Mouse (Mus musculus): ENCODE measurements around the gene Pard3b.

The Pard3b gene

DNA sequence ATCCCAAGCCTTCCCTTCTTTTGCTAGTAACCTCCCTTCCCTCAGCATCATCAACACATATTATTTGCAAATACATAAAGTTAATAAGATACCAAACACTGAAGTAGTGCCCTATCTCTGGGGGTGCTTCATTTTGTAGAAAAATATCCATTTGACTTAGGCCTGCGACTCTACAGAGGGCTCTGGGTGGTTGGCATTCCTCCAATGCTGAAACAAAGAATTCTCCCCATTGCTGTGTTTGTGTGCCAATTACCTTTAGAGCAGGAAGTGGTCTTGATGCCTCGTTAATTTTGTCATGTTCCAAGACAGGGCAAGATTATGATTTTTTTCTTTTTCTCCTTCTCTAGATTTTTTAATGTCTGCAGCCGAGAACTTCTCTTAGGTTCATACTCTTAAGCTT lies 637.8 kb downstream of the Pard3b start:
- no peak for DNase-seq

DNA sequence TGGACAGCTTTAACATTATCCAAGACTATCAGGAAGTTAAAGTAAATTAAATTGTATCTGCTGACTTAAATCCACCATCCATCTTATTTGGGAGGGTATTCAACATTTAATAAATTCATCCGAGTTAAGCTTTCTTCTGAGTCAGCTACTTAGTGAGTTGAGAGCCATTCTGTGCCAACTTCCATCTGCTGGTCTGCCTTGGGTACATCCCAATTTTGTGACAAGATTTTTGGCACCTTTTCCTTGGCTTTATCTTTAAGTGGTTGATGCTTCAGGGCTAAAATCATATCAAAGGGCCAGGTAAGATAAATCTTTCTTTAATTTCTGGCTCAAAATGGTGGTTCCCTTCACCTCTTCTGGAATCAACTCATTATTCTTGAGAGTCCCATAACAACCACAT lies 640.0 kb downstream of the Pard3b start:
- no peak for DNase-seq

DNA sequence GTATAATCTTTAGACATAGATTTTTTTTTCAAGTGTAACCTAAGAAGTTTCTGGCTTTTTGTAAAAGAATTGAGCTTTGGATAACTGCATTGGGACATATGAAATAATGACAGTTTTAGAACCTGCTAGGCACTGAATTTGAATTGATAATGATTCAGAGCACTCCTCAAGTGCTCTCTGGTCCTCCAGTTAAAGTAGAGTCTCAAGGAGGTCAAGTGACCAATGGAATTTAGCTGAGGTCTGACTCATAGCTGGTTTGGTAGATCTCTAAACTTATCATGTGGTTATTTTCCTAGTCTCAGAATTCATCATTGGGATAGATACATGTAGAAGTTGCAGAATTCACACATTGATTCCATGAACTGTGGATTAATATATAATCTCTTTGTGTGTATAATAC lies 642.0 kb downstream of the Pard3b start:
- no peak for DNase-seq

DNA sequence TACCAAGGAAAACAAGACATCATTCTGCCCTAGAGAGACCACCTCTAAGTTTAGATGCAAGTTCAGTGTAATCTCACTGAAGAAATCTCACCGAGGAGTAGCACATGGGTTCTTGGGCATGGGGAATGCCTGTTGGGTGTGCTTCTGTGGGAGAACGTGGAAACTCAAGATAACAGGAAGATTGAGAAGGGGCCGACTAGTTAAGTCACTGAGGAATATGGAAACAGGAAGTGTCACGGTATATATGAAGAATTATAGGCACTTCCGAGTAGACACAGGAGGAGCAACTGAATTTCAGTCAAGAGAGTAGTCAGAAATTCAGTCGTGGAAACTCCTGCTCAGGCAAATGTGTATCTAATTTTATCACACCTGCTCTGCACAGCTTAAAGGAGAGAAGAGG lies 644.2 kb downstream of the Pard3b start:
- no peak for DNase-seq

DNA sequence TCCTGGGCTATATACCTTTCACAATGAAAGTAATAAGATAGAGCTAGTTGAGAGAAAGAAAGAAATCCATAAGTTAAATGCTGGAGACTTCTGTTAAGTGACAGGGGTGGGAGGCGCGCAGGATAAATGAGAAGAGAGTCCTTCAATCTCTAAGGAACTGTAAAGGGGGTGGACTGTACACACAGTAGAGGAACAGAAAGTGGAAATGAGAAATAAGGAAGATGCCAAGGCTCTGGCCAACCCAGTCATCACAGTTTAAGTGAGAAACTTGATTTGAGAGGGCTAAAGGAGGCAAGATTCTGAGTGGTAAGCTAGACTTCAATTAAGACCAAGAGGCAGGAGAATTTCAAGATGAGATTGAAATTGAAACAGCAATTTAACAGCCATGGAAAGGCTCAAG lies 645.0 kb downstream of the Pard3b start:
- DNase-seq: no peak

DNA sequence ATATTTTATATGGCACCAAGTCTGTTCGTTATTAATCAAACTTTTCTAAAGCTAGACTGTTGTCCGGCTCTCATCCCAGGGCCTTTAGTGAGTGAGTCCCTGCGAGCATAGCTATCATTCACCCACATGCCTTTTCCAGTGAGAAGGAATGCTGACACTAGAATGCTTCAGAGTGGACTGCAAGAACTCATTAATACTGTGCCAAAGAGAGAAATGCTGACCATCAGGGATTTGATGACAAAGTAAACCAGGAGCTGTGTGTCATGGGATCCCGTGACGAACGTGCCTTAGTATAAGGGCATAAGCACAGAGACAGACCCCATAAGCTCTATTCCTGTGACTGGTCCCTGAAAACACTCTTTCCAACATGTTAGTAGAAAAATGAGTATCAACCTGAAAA lies 670.8 kb downstream of the Pard3b start:
- DNase-seq: no peak

DNA sequence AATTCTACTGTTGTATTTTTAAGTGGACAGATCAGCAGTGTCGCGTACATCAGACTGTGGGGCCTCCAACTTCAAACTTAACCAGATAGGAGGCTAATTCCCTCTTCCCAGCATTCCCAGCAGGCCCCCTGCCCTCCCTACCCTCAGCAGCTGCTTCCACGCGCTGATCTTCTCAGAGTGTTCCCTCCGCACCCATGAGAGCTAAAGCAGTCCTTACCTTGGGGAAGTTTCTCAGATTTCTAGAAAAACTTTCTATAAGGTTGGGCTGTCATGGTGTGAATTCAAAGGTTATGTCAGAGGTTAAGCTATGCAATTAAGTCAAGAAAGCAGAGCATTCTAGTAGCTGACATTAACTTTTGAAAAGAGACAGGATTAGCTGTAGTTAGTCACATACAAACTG lies 686.6 kb downstream of the Pard3b start:
- DNase-seq: no peak

DNA sequence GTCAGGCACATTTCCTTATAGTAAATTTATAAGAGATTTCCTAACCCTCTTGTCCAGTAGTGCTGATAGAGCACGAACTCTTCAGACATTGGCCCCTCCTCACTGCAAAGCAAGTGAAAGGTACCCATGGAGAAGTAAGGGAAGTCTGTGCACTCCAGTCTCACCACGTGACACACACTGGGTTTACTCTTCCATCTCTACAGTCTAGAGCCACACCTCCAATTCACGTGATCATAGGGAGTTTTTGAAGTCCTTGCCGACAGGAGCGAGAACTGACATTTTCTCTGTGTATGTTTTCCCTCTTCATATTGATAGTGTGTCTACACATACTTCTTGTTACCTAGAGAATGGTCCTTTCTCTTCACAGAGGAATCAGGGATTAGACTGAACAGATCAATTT lies 689.1 kb downstream of the Pard3b start:
- DNase-seq: no peak

DNA sequence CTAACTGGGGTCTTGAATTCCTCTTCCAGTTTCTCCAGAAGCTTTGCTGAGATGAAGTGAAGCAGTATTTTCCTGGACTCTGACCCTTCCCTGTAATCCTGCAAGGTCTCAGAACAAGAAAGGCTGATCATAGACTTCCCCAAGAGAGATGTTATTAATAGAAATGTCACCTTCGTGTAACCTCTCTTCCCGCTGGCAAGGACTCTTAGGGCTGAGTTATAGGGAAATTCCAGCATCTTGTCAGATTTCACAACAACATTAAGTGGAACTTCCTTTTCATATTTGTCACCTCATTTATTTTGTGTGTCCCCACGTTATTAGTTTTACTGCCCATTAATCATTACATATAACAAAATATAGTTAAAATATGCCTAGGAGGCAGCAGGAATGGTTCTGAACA lies 690.2 kb downstream of the Pard3b start:
- DNase-seq: no peak

DNA sequence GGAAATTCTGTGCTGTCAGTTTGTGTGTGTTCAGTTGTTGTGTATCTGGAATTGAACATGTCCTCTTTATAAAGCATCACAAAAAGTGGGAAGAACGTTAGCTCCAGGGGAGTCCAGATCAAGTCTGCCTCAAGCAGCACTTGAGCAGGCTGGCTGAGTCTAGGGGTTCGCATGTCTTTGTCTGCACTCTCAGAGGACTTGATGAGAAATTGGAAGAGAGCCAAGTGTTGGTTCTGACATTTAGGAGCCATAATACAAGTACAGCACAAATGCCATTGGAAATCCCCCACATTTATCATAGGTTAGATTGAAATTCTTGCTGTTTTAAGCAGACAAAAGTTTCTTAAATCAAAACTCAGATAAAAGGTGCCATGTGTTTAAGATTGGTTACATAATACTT lies 694.4 kb downstream of the Pard3b start:
- DNase-seq: no peak

DNA sequence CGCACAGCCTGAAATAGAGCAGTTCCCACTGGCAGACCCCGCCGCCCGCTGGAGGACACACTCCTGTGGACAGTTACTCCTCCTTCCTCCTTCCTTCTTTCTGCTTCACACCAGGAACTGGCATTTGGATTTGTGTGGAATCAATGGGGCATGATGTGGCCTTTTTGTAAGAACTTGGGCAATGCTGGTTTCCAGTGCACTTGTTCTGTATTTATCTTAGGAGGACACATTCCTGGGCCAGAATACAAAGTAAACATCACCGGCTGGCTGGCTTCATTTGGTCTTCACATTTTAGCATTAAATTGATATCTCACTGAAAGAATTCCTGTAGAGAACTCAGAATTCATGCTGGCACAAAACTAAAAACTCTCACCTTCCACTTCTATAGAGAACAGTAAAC lies 695.6 kb downstream of the Pard3b start:
- DNase-seq: no peak

DNA sequence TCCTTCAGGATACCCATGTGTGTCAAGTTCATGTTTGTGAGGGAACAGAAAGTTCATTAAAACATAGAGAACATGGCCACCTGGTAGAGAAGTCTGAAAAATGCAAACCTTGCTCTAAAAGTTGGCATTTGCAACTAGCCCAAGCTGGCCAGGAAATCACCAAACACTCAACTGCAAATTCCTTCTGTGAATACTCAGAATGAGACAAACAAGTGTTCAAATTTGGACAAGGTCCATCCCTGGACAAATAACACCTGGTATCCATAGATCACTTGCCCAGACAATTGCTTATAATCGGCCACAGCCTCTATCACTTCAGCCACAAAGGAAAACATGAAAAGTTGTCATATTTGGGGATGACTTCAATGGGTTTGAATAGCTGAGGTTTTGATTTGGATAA lies 701.6 kb downstream of the Pard3b start:
- DNase-seq: no peak

DNA sequence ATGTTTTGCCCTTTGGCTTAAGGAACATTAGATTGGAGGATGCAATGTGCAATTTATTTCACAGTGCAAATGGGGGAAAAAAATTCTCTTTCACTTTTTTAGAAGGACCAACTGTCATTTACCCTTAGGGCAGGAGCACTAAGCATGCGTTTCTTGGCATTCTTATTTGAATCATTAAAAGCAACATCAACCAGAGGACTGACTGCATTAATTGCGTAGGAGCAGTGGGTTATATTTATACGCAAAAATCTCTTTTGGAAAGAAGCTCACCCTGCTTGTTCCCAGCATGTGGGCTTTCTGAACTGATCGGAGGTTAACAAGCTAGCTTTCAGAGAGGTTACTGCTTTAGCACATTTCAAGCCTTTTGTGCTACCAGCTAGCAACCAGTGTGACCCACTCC lies 705.7 kb downstream of the Pard3b start:
- no peak for DNase-seq

DNA sequence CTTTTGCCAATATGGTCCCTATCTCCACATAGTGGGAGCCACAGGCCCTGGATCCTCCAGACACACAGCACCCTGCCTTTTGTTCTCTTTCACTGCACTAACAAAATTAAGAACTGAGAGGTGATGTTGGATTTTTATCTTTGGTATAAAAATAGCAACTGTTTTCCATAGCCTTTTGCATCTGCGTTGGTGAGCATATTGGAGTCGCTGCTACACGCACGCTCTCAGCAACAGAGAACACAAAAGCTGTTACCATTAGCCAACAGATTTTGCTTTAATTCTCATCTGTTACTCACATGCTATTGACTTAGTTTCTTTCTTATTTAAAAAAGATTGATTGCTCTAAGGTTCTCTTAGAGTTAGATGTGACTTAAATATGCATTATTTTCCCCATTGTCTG lies 709.7 kb downstream of the Pard3b start:
- no peak for DNase-seq

DNA sequence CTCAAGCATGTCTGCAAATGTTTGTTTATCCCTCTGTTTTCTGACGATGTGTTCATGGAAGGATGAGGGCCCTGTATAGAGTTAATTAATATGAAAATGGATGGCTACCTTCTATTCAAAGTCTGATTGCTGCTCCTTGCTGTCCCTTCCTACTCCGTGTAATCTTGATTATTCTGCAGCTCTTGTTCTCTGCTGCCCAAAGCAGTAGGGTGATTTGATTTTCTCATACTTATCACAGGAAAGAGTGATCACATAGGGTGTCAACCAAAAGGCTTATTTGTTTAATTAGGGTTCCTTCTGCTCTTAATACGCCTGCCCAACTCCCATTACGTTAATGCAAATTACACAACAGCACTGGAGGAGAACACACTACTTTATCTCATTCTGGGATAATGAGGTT lies 716.9 kb downstream of the Pard3b start:
- no peak for DNase-seq

DNA sequence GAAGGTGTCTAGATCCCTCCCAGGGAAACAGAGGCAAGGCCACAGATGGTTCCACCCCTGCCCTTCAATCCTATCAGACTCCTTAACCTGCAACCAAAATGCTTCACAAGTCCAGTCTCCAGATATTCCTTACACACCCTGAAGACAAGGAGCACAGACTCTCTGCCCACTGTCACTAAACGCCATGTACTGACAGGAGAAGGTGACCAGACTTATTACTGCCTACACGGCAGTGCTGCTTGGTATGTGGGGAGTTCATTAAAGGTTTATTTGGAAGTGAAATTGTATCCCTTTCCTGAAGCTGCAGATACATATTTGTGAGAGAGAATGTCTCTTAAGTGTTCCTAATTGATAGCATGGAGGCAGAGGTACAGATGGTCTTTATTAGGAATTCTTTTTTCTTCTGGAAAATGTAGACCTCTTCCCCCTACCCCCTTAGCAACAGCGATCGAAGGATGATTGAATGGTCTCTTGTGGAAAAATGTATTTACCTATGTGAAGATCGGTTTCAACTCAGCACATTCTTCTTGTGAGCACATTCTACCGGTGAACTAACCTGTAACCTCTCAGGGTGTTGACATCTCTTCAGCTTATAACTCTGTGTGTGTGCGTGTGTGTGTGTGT lies 735.9 kb downstream of the Pard3b start:
- no peak for DNase-seq

DNA sequence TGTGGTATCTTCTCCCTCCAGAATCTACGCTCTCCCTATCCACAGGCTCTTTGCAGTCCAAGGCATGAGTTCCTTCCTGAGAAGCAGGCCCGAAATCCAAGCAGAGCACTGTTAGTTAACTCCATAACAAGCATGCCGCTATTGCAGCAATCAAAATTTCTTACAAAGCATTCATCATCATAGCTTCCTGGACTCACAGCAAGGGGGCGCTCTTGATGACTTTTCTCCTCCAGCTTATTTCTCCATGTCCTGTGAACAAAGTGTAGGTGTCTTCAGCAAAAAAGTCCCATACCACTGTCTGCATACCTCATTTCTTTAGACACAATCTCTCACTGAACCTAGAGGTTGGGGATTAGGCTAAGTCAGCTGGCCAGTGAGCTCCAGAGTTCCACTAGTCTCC lies 739.7 kb downstream of the Pard3b start:
- no peak for DNase-seq

DNA sequence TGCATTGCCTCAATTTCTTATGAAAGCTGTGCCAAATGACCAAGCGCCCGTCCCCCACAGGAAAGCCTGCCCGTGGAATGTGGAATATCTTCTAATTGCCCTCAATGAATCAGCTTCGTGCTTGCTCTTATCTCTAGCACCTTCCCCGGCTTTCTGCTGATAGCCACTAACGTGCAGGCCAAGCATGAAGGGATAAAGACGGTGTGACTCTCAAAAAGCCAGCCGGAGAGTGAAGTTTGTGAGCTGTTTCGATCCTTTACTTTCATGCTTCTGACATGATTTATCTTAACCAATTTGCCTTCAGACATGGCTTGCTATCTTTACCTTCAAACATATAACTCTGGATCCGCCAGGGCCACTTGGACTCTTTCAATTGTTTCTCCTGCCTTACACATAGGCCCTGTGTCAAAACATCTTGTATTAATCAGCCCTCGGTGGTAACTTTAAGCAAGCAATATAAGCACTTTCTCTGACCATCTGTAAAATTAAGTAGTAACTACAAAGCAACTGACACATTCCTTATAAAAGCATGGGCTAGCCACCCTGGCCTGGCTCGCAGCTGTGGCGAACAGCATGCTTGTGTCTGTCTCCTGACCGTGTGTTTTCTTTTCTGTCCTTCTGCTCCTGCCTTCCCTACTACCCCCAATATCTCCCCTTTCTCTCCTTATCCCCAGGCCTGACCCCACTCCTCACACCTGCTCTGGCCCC lies 744.3 kb downstream of the Pard3b start:
- no peak for DNase-seq

DNA sequence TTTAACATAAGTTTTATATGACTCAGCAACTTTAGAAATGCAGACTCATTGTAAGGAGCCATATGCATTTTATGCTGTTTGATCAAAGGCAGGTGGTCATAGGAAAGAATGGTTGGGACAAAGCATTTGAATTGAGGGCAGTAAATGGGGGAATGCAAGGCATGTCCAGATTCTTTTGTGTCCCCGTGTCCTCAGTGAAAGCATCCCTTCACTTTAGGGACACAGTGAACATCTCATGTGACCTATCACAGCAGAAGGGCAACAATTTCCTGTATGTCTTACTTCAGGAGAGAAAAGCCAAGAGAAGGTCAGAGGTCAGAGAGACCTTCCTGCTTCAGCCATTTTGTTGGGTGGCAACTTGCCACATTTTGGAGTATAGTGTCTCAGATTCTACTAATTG lies 745.6 kb downstream of the Pard3b start:
- no peak for DNase-seq

DNA sequence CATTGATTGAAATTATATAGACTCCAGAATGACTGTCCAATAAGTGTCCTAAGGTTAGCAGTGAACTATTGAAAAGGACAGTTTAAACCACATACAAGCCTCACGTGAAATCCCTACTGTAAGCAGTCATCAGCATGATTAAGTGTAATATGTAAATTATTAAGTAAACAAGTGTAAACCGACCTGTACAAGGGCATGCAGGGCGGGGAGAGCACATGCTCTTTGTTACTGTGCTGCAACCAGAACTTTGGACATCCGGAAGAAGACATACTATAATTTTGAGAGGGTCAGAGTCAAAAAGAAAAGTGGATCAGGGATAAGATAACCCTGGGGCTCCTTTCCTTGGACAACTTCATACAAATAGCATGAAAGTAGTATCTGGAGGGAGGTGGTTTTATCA lies 749.4 kb downstream of the Pard3b start:
- no peak for DNase-seq

DNA sequence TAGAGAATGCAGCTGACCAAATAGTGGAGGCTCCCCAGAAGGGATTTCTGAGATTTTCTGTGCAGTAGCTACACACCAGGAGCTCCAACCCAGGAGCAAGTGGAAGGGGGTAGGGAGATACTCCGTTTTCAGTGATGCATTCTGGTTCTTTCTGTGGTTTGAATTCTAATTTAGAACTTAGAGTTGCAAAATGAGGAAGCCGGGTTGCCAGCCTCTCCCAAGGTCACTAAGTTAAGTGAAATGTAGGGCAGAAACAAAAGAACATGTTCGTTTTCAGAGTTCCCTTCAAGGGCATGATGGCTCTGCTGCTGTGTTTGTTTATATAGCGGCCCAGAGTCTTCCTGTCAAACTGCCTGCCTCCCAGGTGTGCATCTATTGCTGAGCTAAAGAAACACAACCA lies 754.2 kb downstream of the Pard3b start:
- DNase-seq: no peak

DNA sequence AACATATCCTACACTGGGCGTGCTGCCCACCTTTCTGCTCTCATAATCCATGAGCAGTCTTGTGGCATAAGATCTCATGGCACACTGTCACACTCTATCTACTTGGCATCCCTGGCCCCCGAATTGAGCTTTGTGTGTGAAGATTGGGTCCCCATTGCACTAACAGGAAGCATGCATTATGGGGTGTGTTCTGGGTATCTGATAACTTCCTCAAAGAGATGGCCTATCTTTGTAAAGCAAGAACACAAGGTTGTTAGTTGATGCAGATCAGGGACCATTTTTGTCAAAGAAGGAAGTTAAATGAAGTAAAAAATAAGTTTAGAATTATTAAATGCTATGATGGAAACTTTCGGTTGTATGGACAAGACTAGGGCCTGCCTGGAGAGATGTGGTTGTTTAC lies 755.9 kb downstream of the Pard3b start:
- DNase-seq: no peak

DNA sequence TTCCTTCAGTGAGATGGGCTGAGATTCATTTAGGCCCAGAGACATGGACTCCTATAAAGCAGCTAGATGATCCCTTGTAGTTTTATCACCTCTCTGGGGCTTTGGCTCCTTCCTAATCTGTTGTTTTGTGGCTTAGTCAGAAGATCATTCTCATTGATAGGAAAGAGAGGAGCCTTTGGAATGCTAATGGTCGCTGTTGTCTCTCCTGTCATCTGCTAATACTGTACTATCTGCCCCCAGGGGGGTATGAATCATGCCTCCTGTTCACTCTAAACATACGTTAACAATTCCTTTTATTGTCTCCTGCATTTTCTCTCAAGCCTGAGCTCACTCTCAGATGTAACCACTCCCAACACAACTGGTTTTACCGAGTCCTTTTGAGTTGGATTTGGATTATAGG lies 759.6 kb downstream of the Pard3b start:
- no peak for DNase-seq

DNA sequence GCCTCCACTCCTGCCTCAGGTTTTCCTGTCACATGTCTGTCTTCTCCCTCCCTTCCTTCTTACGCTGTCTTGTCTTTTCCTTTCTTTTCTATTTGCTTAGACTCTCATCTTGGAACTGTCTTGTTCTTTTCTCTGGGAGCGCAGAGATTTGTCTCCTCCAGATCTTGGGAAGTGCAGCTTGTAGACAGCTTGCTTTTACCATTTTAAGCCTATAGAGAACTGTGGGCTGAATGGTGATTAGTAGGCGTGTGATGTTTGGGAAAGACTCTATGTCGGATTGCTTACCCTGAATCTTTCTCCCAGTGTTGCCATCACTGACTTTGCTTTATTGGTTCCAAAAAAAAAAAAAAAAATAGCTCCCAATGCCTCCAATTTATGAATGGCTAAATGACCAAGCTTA lies 760.1 kb downstream of the Pard3b start:
- DNase-seq: no peak

DNA sequence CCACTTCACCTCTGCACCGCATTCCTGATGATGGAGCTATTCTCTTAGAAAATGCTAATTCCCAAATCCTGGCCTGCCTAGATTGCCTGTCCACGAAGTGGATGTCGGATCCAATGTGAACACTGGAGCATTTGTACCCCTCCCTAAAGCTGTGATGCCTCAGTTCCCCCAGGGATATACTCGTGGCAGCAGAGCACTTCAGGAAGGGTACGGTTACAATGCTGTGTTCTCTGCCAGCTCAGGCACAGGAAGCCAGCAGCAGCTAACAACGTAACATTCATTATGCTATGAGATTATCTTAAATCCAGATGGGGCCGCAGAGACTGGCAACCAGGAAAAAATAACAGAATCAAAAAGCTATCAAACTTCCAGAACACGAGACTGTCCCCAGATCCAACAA lies 766.4 kb downstream of the Pard3b start:
- DNase-seq: no peak
